Mouse (Mus musculus): ENCODE measurements at regions not wholly inside any gene's neighbourhood (a gene's known extent, or its start where the extent isn't known, plus 50 kb on each side); places are given as distances from the start of the nearest gene placed in this dataset.

DNA sequence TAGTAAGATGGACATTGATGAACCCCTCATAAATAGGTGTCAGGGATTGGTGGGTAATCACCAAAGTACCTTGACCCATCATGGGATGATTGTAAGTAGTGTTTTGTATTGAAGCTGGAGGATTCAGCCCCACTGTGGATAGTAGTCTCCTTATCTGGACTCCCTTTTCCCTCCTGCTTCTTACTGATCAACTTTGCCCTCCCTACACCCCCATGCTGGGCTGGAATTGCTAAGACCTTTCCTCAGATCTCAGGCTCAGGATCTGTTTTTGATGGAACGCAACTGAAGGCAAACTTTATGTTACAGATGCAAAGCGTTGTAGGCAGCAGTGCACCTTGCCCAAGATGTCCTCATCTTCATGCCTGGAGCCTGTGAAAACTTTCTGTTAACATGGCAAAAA lies 73.7 kb upstream of the Pgrmc2 start:
- no peak for DNase-seq (ENCODE audit: low spot score in 2 of 2)

DNA sequence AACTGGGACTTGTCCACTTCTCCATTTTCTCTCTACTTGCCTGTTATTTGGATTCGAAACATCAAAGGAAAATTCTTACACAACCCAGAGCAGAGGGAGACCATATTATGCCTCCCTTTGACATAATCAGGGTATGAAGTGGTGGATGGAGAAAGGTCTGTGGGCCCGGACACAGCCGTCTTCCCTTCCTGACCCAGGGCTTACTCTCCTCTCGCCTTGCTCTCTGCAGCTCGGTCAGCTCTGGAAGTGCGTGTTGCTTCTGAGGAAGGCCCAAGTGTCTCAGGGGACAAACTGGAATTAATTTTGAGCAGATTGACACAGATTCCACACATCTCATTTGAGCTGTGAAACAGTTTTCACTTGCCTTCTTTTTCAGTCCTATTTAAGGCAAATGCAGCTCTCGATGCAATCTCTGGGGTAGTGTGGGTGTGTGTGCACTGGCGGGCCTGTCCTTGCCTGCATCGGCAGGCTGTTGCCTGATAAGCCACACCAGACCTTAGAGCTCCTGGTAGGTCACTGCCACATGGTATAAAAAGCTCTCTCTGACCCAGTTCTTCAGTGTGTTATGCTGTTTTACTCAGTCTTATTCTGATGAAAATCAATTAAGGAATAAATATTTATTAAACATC lies 72.4 kb upstream of the Pgrmc2 start:
- peak in 1 of 2 experiments; percentile 33 for DNase-seq (ENCODE audit: low spot score in 2 of 2)

DNA sequence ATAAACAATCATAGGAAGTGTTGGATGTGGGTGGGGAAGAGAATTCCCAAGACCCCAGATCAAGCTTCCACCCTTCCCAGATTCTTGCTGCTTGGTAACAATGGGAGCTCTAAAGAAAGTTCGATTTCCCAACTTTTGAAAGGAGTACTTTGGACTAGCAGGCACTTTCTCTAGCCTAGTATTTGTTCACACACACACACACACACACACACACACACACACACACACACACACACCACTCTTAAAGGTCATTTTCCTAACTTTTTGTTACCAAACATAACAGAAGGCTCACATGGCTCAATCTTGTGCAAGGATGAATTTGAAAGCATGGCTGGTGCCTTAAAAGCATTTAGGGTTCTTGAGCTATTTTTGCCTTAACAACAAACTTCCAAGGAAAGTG lies 71.6 kb upstream of the Pgrmc2 start:
- no peak for DNase-seq (ENCODE audit: low spot score in 2 of 2)

DNA sequence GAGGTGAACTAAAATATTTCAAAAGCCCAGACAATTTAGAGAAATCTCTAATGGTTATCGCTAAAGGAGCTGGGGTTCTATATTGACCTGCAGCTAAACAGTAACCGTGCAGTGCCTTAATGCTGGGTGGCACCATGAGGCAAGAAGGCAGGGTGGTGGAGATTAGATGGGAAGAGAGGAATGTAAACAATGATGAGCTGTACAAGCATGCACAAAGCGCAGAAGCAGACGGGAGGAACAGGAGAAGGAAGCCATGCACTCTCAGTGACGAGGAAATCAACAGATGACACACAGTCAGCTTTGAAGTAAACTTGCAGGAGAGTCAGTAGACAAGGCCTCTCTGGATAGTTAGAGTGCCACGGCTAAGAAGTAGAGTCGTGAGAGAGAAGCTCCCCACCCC lies 69.1 kb upstream of the Pgrmc2 start:
- no peak for DNase-seq (ENCODE audit: low spot score in 2 of 2)

DNA sequence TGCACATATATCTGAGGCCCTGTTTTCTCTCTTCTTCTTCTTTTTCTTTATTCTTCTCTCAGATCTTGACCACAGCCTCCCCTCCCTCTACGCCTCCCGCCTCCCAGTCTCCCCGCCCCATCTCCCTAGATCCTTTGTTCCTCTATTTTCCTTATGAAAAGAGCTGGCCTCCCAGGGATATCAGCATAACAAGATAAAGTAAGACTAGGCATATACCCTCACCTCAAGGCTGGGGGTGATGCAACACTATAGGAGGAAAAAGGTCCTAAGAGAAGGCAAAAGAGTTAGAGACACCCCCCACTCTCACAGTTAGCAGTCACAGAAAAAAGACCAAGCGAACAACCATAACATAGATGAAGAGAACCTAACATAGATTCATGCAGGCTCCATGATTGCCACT lies 57.5 kb upstream of the Pgrmc2 start:
- no peak for DNase-seq (ENCODE audit: low spot score in 2 of 2)

DNA sequence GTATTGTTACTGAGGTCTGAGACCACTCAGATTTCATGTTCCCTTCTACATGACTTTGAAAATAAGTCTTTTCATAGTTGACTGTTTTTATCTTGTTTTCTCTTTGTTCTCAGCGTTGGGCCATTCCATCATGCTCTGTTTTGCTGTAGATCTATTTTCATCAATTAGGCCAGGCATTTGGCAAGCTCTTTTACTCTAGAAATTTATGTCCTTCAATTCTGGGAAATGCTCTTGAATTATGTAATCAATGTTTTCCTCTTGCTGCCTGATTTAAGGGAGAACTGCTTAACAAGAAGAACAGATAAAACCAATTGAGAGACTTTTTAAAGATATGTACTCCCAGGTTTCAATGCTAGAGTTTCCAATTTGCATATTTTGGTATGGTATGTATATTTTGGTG lies 55.1 kb upstream of the Pgrmc2 start:
- DNase-seq (ENCODE audit: low spot score in 2 of 2), result no peak

DNA sequence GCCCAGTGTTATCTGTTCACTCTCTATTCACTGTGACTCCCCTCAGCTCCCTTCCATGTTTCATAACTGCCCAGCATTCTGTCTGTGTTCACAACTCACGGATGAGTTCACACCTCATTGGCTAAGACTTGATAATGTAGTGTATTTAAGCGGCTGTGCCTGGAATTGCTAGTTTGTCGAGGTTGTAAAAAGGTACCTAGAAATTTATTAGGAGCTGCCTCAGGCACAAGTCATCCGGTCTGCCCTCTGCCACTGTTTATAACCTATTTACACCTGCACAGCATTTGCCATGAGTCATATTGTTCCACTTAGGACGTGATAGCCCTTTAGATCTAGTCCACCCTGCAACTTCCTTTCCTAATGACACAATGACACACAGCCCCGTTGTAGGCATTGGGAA lies 50.0 kb upstream of the Pgrmc2 start:
- no peak for DNase-seq (ENCODE audit: low spot score in 2 of 2)
